Mouse (Mus musculus) thymus, postnatal 0 days (tissue): ENCODE data around the gene Stk33. TPM values are rescaled to one million over a fixed set of nuclear protein-coding genes. Genes with fewer than 3 reads are reported as not detected.
"Not testable (repeated sequence)": the region's sequence is repeated elsewhere in the genome, so short reads cannot be mapped to it uniquely, and the experiment has no call there.

ENCODE experiments used
- DNase-seq: peaks from one replicate; pipeline ENCODE4 v3.0.0-alpha.2; 2015; ENCODE audit warnings: low spot score
- polyA plus RNA-seq: library from polyadenylated mRNA; unstranded; fragments of >200 nt; fragmentation: Nextera tagmentation; extraction: Ambion mirVana; gene quantifications from 2 replicates; pipeline ENCODE4 v1.2.1, GENCODE M21; 2015

The Stk33 gene
- 0.55 and 0.80 TPM in 2 replicates for polyA plus RNA-seq

GRCm38 (mm10) chr7:109438781-109439591 lies at the start of gene Stk33:
Gene Stk33 (minus strand): TSS chr7:109439081.
- no peak for DNase-seq

- DNase-seq, result no peak
Measured at GRCm38 (mm10) chr7:109484221-109484620, 45.3 kb upstream of the Stk33 start.

- no peak for DNase-seq
Measured at GRCm38 (mm10) chr7:109480765-109481197, 41.9 kb upstream of the Stk33 start.

- DNase-seq, result no peak
Measured at GRCm38 (mm10) chr7:109477926-109478325, 39.0 kb upstream of the Stk33 start.

DNA sequence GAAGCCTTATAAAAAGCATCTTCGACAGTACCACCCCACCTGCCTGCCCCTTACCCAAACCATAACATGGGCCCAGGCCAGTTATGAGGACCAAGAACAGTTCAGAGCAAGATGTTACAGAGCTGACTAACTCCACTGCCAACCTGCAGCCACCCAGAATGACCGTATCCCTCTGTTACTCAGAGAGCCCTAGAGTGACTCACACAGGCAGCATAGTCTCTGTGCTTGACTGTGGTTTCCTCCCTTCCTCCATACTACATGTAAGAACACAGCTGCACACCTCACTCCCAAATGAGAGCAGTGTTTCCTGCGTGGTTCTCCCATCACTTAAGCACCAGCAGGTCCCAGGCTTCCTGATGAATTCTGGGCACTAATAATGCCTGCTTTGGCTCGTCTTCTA lies 31.8 kb upstream of the Stk33 start:
- no peak for DNase-seq

DNA sequence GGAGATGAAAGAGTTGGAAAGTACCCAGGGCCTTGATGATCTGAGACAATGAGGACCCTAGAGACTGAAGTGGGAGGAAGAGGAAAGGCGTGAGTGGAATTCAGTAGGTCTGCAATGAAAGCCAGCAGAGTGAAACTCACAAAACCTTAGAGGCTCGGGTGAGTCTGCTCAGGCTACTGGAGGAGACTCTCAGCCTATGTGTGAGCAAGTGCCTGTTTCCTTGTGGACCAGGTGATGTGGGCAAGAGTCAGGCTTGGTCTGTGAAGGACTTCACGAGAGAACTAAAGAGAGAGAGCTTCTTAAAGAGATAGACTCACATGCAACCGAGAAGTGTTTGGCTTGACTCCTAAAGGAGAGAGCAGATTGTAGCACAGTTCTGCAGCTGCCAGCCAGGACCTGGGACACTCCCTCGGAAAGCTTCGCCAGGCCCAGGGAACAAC lies 29.4 kb upstream of the Stk33 start:
- no peak for DNase-seq

GRCm38 (mm10) chr7:109467591-109467990 lies 28.7 kb upstream of the Stk33 start:
- DNase-seq, result no peak

DNA sequence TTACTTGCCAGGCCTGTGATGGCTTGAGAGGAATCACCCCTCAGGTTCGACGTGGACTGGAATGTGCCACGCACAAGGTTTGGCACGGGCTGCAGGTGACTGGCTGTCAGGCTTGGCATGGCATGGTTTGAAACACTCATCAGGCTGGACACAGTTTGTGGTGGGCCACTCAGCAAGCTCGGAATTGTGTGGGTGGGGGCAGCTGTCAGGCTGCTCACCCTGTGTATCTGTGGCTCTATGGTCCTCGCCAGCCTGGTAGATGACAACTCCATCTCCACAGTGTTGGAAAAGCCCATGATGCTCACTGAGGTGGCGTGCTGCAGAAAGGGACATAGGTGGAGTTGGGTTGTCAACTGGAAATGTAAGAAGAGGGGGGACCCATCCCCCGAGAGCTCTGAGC lies 21.8 kb upstream of the Stk33 start:
- no peak for DNase-seq

DNA sequence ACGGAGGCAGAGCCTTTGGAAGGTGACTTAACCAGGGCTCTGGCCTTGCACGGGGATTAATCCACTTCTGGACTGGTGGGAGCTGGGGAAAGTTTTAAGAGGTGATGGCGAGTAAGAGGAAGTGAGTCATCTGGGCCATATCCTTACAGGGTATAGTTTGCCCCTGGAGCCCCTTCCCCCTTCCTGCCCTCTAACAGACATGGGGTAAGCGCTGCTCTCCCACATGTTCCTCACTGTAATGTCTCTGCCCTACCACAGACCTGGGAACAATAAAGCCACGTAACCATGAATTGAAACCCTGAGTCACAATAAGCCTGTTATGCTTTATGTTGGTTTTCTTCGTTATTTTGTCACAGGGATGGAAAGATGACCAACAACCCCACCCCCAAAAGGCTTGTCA lies 17.7 kb upstream of the Stk33 start:
- DNase-seq, result no peak

GRCm38 (mm10) chr7:109455748-109456147 lies 16.9 kb upstream of the Stk33 start:
- DNase-seq, result no peak

DNA sequence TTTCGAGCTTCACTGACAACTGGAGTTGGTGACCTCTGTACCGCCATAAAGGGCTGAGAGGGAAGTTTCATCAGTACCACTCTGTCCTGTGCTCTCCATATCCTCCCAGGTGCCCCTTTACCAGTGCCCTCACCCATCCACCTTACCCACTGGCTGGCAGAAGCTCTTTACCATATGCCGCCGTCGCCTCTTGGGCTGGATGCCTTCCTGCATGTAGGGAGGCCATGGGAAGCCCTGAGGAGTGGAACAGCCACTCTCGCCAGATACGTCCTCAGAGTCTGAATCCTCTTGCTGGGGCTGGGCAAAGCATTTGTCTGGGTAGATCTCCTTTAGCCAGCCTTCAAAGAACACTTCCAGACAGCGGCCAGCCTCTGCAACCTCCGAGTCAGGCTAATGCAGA lies 16.0 kb upstream of the Stk33 start:
- DNase-seq, result no peak

GRCm38 (mm10) chr7:109448060-109448459 lies 9.2 kb upstream of the Stk33 start:
- DNase-seq, result no peak

- DNase-seq, result peak; percentile 34
Measured at GRCm38 (mm10) chr7:109445012-109445411, 6.1 kb upstream of the Stk33 start.

- DNase-seq, result no peak
Measured at GRCm38 (mm10) chr7:109442739-109443138, 3.9 kb upstream of the Stk33 start.

GRCm38 (mm10) chr7:109440697-109441269 lies 1.9 kb upstream of the Stk33 start:
- DNase-seq, result no peak

DNA sequence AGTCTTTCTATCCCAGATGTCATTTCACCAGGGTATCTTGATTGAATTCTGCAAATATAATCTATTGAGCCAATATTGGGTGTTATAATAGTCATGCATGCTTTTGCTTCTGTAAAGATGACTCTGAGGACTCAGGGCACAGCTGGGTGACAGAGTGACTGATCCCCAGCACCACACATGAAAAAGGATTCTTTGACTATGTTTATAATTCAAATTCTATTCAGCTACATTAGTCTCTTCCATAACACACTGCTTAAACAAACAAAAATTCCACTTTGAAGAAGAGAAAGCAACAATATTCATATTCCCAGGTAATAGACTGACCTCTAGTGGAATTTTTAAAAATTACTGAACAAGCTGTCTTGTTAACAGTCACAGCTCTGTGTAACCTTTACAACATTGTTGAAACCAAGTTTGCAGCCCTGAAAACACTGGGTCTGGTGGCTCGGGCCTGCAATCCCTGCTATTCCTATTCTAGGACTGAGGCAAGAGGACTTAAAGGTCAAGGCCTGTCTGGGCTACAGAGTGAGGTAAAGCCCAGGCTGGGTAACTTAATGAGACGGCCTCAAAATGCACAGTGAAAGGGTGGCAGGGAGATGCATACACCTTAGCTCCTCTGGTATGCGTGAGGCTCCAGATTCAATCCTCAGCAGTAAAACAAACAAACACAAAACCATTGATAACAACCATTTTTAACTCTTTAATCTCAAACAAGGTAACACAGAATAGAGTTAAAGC lies 14.3 kb downstream of the Stk33 start:
- peak; percentile 22 for DNase-seq

GRCm38 (mm10) chr7:109422803-109423202 lies 16.1 kb downstream of the Stk33 start:
- DNase-seq, result no peak

DNA sequence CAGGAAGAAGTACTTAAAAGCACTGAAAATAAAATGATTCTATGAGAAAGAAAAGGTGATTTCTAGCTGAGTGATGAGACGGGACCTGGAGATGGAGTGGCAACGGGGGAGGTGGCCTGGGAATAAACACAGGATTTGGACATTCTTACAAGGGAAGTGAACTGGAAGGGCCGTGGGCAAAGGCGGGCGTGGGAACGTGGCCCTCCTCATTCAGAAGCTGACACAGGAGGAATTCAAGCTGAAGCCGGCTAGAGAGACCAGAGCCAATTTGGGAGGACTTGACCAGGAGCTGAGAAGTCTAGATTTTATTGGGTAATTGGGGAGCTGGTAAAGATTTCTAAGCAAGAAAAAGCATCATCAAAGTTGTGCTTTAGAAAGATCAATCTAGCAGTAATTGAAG lies 33.4 kb downstream of the Stk33 start:
- no peak for DNase-seq

GRCm38 (mm10) chr7:109399299-109399698 lies 39.6 kb downstream of the Stk33 start:
- no peak for DNase-seq

DNA sequence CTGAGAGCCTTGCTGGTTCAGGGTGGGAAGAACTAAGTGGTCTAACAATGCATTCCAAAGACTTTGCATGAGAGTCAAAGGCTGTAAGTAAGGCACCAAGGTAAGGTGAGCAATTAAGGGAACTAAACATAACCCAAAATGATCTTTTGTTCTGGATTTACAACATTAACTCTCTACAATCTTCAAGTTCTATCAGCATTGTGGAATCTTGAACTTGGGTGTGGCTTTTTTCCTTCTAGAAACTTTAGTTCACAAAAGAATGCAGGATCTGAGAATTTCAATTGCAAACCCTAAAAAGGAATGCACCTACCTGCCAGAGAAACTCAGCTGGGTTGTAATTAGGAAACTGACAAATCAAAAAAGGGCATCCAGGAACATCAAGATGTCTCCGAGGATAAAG lies 57.8 kb downstream of the Stk33 start:
- DNase-seq, result no peak

DNA sequence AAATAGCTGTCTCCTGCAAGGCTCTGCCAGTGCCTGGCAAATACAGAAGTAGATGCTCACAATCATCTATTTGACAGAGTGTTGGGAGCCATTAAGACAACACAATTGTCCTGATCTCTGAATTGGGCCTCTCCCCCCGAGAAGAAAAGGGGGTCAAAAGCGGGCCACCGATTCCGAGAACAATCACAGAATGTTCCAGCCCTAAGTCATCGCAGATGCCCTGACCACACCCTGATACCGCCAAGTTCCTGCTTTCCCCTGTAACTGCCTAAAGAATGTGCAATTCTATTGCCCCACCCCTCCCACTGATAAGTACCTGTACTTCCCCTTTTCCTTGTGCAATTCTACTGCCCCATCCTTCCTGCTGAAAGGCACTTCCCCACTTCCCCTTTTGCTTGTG lies 65.3 kb downstream of the Stk33 start:
- not testable (repeated sequence) for DNase-seq
